Mouse (Mus musculus) small intestine, adult 2 months (tissue): ENCODE data around the gene Zhx3.

Experiments
- CTCF ChIP-seq: fragments of 200-500 bp; IDR thresholded peaks from 2 replicates; pipeline ENCODE4 v1.5.1; 2012; ENCODE audit warnings: low read depth, mild to moderate bottlenecking, control low read depth, inconsistent platforms, low read length, moderate library complexity, mixed read lengths; ENCODE audit not compliant: insufficient replicate concordance, insufficient read length; ENCODE audit errors: extremely low read depth
- POLR2A ChIP-seq: fragments of 200-500 bp; IDR thresholded peaks from 2 replicates; pipeline ENCODE4 v1.6.1; 2012; ENCODE audit warnings: low read depth, mild to moderate bottlenecking, control low read depth, inconsistent platforms, low read length, moderate library complexity

GRCm38 (mm10) chr2:160700271-160700670 is 172.5 kb downstream of the Zhx3 start:
- TF ChIP-seq CTCF (no peak), POLR2A (no peak)
